Mouse (Mus musculus) embryonic facial prominence, embryonic 12.5 days (tissue): ENCODE results near the gene Fam104a. TPM values are rescaled to one million over a fixed set of nuclear protein-coding genes. Genes with fewer than 3 reads are reported as not detected.

Experiments used
- ATAC-seq: fragments of 200-750 bp; cut with Nextera tagmentation; 2 replicates; pipeline ENCODE4 v1.8.0; 2017; ENCODE audit not compliant: insufficient number of reproducible peaks, insufficient read depth, low FRiP score, low TSS enrichment
- H3K27ac ChIP-seq: fragments of 300-500 bp; sonication (generic); 2 replicates; pipeline ENCODE4 v1.5.1; 2016; ENCODE audit warnings: mild to moderate bottlenecking
- H3K27me3 ChIP-seq: fragments of 300-500 bp; sonication (generic); 2 replicates; pipeline ENCODE4 v1.6.1; 2016; ENCODE audit warnings: mild to moderate bottlenecking, moderate library complexity
- H3K36me3 ChIP-seq: fragments of 300-500 bp; sonication (generic); 2 replicates; pipeline ENCODE4 v1.6.1; 2016; ENCODE audit warnings: mild to moderate bottlenecking
- H3K4me1 ChIP-seq: fragments of 300-500 bp; sonication (generic); 2 replicates; pipeline ENCODE4 v1.6.1; 2016
- H3K4me2 ChIP-seq: fragments of 300-500 bp; sonication (generic); replicated peaks from 2 replicates; pipeline ENCODE4 v1.6.1; 2016; ENCODE audit warnings: mild to moderate bottlenecking, moderate library complexity
- H3K4me3 ChIP-seq: fragments of 300-500 bp; sonication (generic); 2 replicates; pipeline ENCODE4 v1.5.1; 2016; ENCODE audit warnings: mild to moderate bottlenecking
- H3K9ac ChIP-seq: fragments of 300-500 bp; sonication (generic); 2 replicates; pipeline ENCODE4 v1.6.1; 2016; ENCODE audit warnings: mild to moderate bottlenecking, moderate library complexity
- H3K9me3 ChIP-seq: fragments of 300-500 bp; sonication (generic); 2 replicates; pipeline ENCODE4 v1.6.1; 2016; ENCODE audit warnings: mild to moderate bottlenecking, moderate library complexity
- WGBS: fragments of 180-500 bp; shearing (Covaris S2); methylation state at CpG from one replicate; pipeline ENCODE4 v1.1.7; 2016; 5-methylcytosine and 5-hydroxymethylcytosine counted together
- polyA plus RNA-seq: library from polyadenylated mRNA; unstranded; fragments of >200 nt; fragmentation: Nextera tagmentation; extraction: Ambion mirVana; gene quantifications from 2 replicates; pipeline ENCODE4 v1.2.1, GENCODE M21; 2016

Gene Fam104a
- polyA plus RNA-seq, 1 experiment from 2014 or later = 52.6 TPM

- Histone ChIP-seq H3K36me3 (peaks cover 42% of the 10 kb centered on the region), H3K9ac (no peak overlapping the region), H3K4me3 (no peak overlapping the region), H3K4me2 (no peak overlapping the region), H3K27ac (no peak overlapping the region), H3K4me1 (peaks cover 3% of the 10 kb centered on the region), H3K9me3 (no peaks in the 10 kb centered on the region), H3K27me3 (no peaks in the 10 kb centered on the region)
- WGBS = 87% methylated on average over 2 of the region's 2 CpGs
- no peak for ATAC-seq
These were observed 7.1 kb downstream of the Fam104a start for GRCm38 (mm10) chr11:113676847-113677246.

DNA sequence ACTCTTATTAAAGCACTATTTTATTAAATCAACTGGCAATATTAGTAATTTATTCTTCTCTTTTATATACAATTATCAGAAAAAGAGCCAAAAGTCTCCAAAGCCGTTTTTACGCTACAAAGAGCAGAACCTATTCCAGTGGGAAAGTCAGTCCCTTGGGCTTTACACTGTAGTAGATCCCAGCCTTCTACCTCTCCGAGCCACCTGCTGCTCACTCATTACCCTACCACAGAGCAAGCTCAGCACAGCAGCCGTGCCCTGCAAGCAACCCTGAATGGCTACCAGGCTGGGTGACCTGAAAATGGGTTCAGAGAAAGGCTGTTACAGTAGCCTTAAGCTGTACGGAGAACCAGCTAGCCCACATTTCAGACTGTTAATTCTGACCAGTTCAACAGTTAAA, 9.4 kb downstream of the Fam104a start:
- WGBS = 88% methylated on average over 5 of the region's 5 CpGs
- Histone ChIP-seq H3K36me3 (peaks cover 58% of the 10 kb centered on the region), H3K4me2 (no peak overlapping the region), H3K4me1 (no peaks in the 10 kb centered on the region), H3K27ac (no peak overlapping the region), H3K9me3 (no peaks in the 10 kb centered on the region), H3K9ac (no peak overlapping the region), H3K27me3 (no peaks in the 10 kb centered on the region), H3K4me3 (no peak overlapping the region)
- ATAC-seq = no peak

- Histone ChIP-seq H3K9ac (no peak overlapping the region), H3K27me3 (no peaks in the 10 kb centered on the region), H3K9me3 (no peaks in the 10 kb centered on the region), H3K27ac (no peak overlapping the region), H3K4me1 (no peaks in the 10 kb centered on the region), H3K36me3 (peaks cover 62% of the 10 kb centered on the region), H3K4me3 (no peak overlapping the region), H3K4me2 (no peak overlapping the region)
- ATAC-seq = no peak
- WGBS = 94% methylated on average over 4 of the region's 4 CpGs
These were observed 10.3 kb downstream of the Fam104a start for GRCm38 (mm10) chr11:113673614-113674013.

DNA sequence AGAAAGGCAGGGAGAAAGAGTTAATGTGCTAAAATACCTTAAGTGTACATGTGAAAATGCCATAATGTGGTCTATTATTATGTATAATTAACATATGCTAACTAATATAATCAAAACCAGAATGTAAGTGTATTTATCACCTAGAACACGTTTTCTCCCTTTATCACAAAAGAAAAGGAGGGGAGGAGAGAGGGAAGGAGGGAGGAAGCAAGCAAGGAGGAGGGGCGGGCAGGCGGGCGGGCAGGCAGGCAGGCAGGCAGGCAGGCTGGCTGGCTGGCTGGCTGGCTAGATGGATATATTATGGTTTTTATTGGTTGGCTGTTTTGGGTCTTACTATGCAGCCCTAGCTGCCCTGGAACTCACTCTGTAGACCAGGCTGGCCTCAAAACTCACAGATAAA, 14.2 kb downstream of the Fam104a start:
- no peak overlapping the region for H3K9ac ChIP-seq
- H3K9me3 ChIP-seq = no peaks in the 10 kb centered on the region
- 86% methylated on average over 4 of the region's 4 CpGs for WGBS
- no peak overlapping the region for H3K4me3 ChIP-seq
- 0 out of 2 replicates have a peak, but pooled peaks cover 3% of the 10 kb centered on the region for H3K4me1 ChIP-seq
- H3K27me3 ChIP-seq = no peaks in the 10 kb centered on the region
- no peak overlapping the region for H3K4me2 ChIP-seq
- no peak overlapping the region for H3K27ac ChIP-seq
- no peak for ATAC-seq
- peaks cover 58% of the 10 kb centered on the region for H3K36me3 ChIP-seq

DNA sequence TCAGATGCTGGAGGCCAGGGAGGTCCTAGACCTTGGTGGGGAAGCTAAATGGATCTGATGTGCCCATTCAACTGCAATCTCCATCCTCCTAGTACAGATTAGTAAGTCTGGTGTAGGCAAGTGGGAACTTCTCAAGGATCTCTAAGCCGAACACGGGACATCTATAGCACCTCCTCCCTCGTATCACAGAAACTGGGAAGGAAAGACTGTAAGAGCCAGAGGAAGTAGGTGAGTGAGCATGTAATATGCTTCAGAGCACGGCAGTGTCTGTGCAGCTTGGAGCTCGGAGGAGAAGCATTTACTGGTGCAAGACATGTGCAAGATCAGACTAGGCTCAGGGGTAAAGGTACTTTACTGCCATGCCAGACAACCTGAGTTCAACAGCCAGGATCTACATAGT, 15.1 kb downstream of the Fam104a start:
- H3K4me2 ChIP-seq = no peak overlapping the region
- 88% methylated on average over 5 of the region's 5 CpGs for WGBS
- no peak overlapping the region for H3K9ac ChIP-seq
- ATAC-seq = no peak
- H3K4me1 ChIP-seq = 0 out of 2 replicates have a peak, but pooled peaks cover 3% of the 10 kb centered on the region
- H3K9me3 ChIP-seq = no peaks in the 10 kb centered on the region
- no peak overlapping the region for H3K27ac ChIP-seq
- H3K27me3 ChIP-seq = no peaks in the 10 kb centered on the region
- H3K4me3 ChIP-seq = no peak overlapping the region
- H3K36me3 ChIP-seq = peaks cover 56% of the 10 kb centered on the region

- H3K9ac ChIP-seq = no peak overlapping the region
- H3K27ac ChIP-seq = no peak overlapping the region
- H3K4me3 ChIP-seq = no peak overlapping the region
- H3K9me3 ChIP-seq = no peaks in the 10 kb centered on the region
- H3K36me3 ChIP-seq = peaks cover 55% of the 10 kb centered on the region
- H3K27me3 ChIP-seq = no peaks in the 10 kb centered on the region
- 74% methylated on average over 4 of the region's 4 CpGs for WGBS
- no peak for ATAC-seq
- no peak overlapping the region for H3K4me2 ChIP-seq
- H3K4me1 ChIP-seq = 0 out of 2 replicates have a peak, but pooled peaks cover 3% of the 10 kb centered on the region
These were observed 16.3 kb downstream of the Fam104a start for GRCm38 (mm10) chr11:113667704-113668103.

GRCm38 (mm10) chr11:113667122-113667521, 16.8 kb downstream of the Fam104a start:
- H3K36me3 ChIP-seq = peaks cover 58% of the 10 kb centered on the region
- no peaks in the 10 kb centered on the region for H3K27me3 ChIP-seq
- 0 out of 2 replicates have a peak, but pooled peaks cover 3% of the 10 kb centered on the region for H3K4me1 ChIP-seq
- H3K27ac ChIP-seq = no peak overlapping the region
- H3K4me3 ChIP-seq = no peak overlapping the region
- H3K9me3 ChIP-seq = no peaks in the 10 kb centered on the region
- no peak overlapping the region for H3K4me2 ChIP-seq
- WGBS = 89% methylated on average over 2 of the region's 2 CpGs
- H3K9ac ChIP-seq = no peak overlapping the region
- no peak for ATAC-seq

GRCm38 (mm10) chr11:113666648-113667047, 17.3 kb downstream of the Fam104a start:
- Histone ChIP-seq H3K4me1 (0 out of 2 replicates have a peak, but pooled peaks cover 3% of the 10 kb centered on the region), H3K36me3 (peaks cover 58% of the 10 kb centered on the region), H3K27me3 (no peaks in the 10 kb centered on the region), H3K9me3 (no peaks in the 10 kb centered on the region), H3K27ac (no peak overlapping the region), H3K4me2 (no peak overlapping the region), H3K9ac (no peak overlapping the region), H3K4me3 (no peak overlapping the region)
- 58% methylated on average over 10 of the region's 10 CpGs for WGBS
- no peak for ATAC-seq

- Histone ChIP-seq H3K27ac (no peak overlapping the region), H3K27me3 (no peaks in the 10 kb centered on the region), H3K4me1 (0 out of 2 replicates have a peak, but pooled peaks cover 3% of the 10 kb centered on the region), H3K4me2 (no peak overlapping the region), H3K36me3 (peaks cover 58% of the 10 kb centered on the region), H3K9me3 (no peaks in the 10 kb centered on the region), H3K9ac (no peak overlapping the region), H3K4me3 (no peak overlapping the region)
- 84% methylated on average over 6 of the region's 6 CpGs for WGBS
- ATAC-seq = no peak
These were observed 17.8 kb downstream of the Fam104a start for GRCm38 (mm10) chr11:113666205-113666604.

- Histone ChIP-seq H3K4me1 (0 out of 2 replicates have a peak, but pooled peaks cover 3% of the 10 kb centered on the region), H3K9me3 (no peaks in the 10 kb centered on the region), H3K4me2 (no peak overlapping the region), H3K36me3 (peaks cover 65% of the 10 kb centered on the region), H3K27me3 (no peaks in the 10 kb centered on the region), H3K9ac (no peak overlapping the region), H3K27ac (no peak overlapping the region), H3K4me3 (no peak overlapping the region)
- WGBS = 72% methylated on average over 2 of the region's 2 CpGs
- ATAC-seq = no peak
These were observed 19.7 kb downstream of the Fam104a start for GRCm38 (mm10) chr11:113664279-113664678.

GRCm38 (mm10) chr11:113661835-113662351, 22.1 kb downstream of the Fam104a start:
- Histone ChIP-seq H3K9ac (no peak overlapping the region), H3K27ac (no peak overlapping the region), H3K9me3 (no peaks in the 10 kb centered on the region), H3K27me3 (no peaks in the 10 kb centered on the region), H3K4me3 (no peak overlapping the region), H3K4me1 (0 out of 2 replicates have a peak, but pooled peaks cover 3% of the 10 kb centered on the region), H3K36me3 (peaks cover 73% of the 10 kb centered on the region), H3K4me2 (no peak overlapping the region)
- no peak; the same call in 1 of the 2 replicates for ATAC-seq
- 94% methylated on average over 18 of the region's 18 CpGs for WGBS

GRCm38 (mm10) chr11:113660940-113661339, 23.0 kb downstream of the Fam104a start:
- Histone ChIP-seq H3K9ac (no peak overlapping the region), H3K4me1 (0 out of 2 replicates have a peak, but pooled peaks cover 3% of the 10 kb centered on the region), H3K4me3 (no peak overlapping the region), H3K27me3 (no peaks in the 10 kb centered on the region), H3K9me3 (no peaks in the 10 kb centered on the region), H3K4me2 (no peak overlapping the region), H3K36me3 (peaks cover 83% of the 10 kb centered on the region), H3K27ac (no peak overlapping the region)
- 94% methylated on average over 11 of the region's 11 CpGs for WGBS
- ATAC-seq = no peak
